Mouse (Mus musculus) cerebellum, adult 11-12 months (tissue): ENCODE results near the gene Plscr5.
"Not testable (repeated sequence)": the region's sequence is repeated elsewhere in the genome, so short reads cannot be mapped to it uniquely, and the experiment has no call there.

Source experiments
- DNase-seq: peaks from one replicate; pipeline ENCODE4 v3.0.0; 2022

The Plscr5 gene

GRCm38 (mm10) chr9:92192636-92193035 is at the start of gene Plscr5:
Gene Plscr5 (plus strand): TSS chr9:92192936.
- not testable (repeated sequence) for DNase-seq

DNA sequence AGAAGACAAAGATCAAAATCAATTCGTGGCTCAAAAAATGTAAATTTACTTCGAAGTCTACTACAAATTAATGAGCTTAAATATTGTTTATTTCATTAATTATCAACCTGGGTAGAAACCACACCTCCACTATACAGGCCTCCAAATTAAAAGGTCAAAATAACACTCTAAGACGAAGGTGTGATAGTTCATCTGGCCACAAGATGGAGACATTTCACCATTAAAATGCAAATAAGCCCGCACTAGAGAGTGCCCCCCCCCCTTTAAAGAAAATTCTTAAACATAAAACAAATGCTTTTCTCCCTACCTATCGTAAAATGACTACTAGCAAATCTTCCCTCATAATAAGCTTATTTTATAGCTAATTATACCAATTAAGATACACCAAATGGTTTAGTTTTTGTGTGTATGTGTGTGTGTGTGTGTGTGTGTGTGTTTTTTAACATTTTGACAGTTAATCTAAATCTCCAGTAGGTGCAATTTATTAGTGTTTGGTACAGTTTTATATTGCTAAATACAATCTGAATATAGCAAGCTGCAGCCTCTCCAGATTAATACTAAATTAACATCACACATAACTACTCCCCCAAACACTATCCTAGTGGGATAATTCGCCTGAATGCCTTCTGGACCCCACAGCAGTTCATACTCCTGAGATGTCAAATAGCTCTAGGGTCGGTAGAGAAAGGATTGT is 45.0 kb upstream of the Plscr5 start:
- no peak for DNase-seq

DNA sequence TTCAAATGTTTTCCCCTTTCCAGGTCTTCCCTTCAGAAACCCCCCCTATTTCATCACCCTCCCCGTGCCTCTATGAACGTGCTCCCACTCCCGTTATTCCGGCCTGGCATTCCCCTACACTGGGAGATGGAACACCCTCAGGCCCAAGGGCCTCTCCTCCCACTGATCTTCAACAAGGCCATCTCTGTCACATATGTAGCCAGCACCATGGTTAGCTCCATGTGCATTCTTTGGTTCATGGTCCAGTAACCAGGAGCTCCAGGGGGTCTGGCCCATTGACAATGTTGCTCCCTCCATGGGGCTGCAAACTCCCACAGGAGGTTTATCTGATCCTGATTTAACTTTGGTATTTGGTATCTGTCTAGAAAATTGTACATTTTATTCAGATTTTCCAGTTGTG is 30.5 kb upstream of the Plscr5 start:
- DNase-seq = no peak

DNA sequence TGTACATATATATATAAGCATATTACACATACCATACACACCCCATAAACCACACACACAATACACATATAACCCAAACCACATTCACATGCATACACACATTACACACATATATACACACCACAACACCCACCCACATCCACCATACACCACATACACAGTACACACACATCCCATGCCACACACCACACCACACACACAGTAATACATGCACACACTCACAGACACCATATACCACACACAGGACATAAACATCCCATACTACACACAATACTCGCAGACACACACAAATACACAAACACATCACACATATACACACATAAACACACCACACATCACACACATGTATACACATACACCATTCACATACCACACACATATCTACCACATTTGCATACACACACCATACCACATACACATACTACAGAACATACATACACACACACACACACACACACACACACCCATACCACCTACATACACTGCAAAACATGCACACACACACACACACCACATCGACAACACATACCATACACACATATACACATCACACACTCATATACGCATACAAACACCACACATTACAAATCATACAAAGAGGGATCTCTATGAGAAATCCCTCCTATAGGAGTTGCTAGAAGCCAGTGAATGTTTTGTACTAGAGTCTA is 19.3 kb upstream of the Plscr5 start:
- DNase-seq = no peak

GRCm38 (mm10) chr9:92174176-92175075 is 18.3 kb upstream of the Plscr5 start:
- peak; percentile 6 for DNase-seq

GRCm38 (mm10) chr9:92178861-92179469 is 13.8 kb upstream of the Plscr5 start:
- DNase-seq = no peak

DNA sequence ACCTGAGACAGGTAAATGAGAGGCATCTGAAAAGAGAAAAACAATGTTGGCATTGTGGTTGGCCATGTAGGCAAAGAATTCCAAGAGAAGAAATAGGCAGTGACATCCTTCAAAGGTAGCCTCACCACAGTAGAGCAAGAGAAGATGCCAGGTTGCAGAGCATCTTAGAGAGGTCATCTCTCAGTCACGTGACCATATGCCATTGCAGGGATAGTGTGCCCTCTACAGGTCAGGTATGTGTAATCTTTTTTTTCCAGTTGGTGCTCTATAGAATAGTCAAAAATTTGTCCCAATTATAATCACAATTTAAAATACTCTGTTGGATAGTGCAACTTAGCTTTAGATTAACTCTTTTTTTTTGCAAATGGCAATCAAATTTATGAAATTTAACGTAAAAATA is 1.4 kb upstream of the Plscr5 start:
- DNase-seq = no peak

GRCm38 (mm10) chr9:92198408-92198807 is 5.7 kb downstream of the Plscr5 start:
- no peak for DNase-seq

- no peak for DNase-seq
Observed at GRCm38 (mm10) chr9:92199564-92199963, 6.8 kb downstream of the Plscr5 start.

- DNase-seq = no peak
Observed at GRCm38 (mm10) chr9:92204397-92204796, 11.7 kb downstream of the Plscr5 start.

DNA sequence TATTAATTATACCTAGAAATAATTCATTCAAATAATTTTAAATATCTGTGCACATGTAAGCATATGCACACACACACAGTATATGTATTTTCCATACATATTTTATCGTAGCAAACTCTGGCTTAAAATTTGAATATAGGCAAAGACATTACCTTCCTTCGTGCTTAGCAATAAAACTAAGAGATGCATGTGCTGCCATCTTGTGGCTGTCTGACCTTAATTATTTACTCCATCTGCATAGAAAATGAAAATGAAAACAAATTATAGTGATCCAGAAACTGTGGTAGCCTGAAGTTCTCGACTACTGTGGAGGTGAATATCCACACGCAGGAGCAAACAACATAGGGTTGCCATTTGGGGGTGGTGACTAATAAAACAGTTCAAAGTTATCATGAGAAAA is 14.6 kb downstream of the Plscr5 start:
- DNase-seq = peak; percentile 15

DNA sequence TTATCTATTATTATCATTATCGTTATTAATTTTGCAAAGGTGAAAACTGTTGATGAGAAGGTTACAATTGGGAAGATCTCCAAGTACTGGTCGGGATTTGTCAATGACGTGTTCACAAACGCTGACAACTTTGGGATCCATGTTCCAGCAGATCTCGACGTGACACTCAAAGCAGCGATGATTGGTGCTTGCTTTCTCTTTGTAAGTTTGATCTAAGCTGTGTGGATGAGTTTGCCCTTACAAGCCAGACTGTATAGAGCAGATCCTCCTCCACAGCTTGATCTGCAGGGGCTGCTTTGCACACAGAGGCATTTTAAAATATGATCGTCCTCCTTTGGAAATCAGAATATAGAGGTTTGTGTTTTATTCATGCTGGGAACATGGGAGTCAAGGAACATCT is 15.0 kb downstream of the Plscr5 start:
- peak; percentile 2 for DNase-seq

DNA sequence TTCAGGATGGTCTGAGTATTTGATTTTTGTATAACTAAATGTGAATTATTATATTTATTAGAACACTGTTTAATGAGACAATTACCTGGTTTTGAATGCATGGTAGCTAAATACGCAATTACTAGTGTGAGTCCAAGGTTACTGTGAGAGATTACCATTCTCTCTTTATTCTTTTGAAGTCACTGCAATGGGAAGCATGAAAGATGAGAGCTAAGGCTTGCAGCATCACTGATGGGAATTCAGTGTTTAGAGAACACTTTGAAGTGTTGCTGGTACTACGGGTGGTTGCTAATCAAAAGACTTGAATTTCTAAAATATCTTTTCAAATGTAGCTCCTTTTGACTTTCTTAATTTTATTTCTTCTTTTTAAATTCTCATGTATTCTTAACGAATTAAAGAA is 17.1 kb downstream of the Plscr5 start:
- DNase-seq = no peak

- no peak for DNase-seq
Observed at GRCm38 (mm10) chr9:92210386-92210967, 17.7 kb downstream of the Plscr5 start.

DNA sequence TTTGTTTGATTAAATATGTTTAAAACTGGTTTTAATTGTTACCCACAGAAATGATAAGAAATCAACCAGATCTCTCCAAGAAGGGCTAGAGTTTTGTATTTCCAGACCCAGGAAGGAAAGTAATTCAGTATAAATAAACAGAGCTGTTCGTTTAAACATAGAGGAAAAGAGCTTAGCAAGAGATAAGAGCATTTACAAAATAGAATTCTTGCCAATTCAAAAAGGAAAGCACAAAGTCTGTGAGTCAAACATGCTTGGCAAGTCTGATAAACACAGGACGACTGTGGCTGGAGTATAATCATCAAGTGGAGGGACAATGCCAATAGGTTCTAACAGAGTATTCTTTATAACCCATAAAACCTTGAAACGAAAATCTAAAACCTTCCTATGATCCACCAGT is 18.3 kb downstream of the Plscr5 start:
- no peak for DNase-seq

DNA sequence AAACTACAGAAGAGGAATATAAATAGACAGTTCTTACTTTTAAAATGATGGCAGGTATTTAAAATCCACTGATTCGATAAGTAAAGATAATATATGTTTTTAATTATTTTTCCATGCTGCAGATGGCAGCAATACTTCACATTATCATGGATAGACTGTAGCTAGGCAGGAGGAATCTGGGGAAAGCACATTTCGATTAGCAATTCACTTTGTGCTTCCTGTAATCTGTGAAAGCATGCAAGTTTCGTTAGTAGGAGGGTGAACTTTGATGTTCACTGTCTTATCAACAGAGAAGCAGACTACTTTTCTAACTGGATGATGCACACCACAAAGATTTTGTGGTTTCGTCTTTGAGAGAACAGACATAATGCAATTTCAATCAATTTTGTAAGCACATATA is 24.7 kb downstream of the Plscr5 start:
- no peak for DNase-seq

DNA sequence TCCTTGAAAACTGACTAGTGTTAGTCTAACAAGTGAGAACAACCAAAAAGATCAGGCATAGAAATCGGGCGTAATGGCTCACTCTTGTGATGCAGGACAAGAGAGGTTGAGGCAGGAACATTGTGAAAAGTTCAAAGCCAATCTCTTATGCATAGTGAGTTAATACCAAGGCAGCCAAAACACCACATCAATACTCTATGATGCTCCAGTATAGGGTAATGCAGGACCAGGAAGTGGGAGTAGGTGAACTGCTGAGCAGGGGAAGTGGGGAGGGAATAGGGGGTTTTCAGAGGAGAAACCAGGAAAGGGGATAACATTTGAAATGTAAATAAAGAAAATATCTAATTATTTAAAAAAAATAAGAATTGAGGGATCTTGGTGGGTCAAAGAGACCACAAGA is 25.2 kb downstream of the Plscr5 start:
- DNase-seq = no peak

GRCm38 (mm10) chr9:92220151-92220550 is 27.4 kb downstream of the Plscr5 start:
- DNase-seq = no peak

DNA sequence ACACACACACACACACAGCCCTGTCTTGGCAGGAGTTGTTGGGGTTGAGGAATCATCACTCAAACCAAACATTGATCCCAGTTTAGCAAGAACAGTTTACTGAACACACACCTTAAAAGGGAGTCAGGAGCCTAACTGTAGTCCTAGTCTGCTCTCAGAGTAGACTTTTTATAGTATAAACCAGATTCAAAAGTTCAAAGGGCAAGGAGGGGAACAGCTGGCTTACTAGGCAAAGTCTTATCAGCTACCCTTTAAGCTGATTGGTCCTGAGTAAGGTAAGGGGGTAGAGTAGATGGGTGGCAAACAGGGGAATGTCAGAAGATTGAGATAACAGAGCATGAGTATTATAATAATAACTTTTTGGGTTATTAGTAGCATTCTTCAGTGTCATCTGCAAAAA is 28.7 kb downstream of the Plscr5 start:
- DNase-seq = no peak

DNA sequence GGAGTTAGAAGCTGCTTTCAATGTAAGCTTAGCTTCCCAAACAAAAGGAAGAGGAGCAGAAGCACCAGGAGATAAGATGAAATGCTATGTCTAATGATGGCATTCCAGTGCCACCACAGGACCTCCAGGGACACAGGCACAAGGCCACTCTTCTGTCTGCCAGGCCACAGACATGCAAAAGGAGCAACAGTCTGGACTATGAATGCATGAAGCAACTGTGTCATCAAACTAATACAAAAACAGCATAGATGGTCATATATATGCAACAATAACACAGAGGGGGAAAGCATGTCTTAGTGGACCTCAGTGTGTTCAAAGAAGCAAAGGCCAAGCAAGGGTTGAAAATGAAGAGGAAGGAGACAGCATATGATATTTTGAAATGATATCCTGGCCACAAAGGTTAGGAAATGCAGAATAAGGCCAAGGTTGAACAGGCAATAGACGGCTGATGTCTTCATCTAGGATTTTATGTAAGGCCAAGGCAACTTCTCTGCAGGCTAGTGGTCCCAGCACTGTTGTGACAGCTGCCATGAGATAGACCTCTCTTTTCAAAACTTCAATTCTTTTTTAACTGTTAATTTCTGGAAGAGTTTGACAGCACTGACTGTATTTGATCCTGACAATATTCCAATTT is 32.0 kb downstream of the Plscr5 start:
- no peak for DNase-seq

DNA sequence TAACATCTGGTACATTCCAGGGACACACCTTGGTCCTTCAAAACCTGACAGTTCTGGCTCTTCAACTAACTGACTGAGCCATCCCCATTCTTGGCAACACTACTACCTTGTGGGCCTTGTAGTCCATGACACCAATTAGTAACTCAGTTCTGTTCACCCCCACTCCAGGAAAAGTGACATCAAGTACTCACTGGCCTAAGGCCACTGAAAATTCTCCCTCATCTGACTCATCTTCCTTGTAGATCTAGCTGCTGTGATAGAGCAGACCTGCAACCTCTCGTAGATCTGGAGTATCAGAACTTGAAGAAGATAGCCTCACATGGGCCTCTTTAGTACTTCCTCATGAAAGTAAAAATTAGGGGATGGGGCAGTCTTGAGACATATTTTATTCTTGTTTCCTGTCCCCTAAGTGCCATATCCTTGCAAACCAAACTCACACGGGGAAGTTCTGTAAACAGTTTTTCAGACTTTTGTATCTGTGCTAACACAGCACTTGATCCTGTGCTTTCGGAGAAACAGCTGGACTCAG is 33.5 kb downstream of the Plscr5 start:
- no peak for DNase-seq

DNA sequence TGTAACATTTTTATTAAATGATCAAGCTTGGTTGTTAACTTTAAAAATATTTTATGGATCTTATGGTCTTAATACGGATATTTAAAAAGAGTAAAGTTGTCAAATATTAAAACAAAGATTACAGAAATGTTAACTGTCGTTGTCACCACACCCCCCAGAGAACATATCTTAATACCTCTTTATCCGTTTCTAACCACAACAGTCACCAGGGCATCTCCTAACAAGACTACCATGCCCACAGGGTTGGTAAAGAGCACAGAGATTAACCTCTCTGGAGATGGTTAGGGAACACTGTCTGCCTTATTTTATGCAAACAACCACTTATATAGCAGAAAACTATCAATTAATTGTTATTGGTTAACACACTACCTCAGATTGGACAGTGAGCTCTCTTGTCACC is 34.1 kb downstream of the Plscr5 start:
- no peak for DNase-seq
